Mouse (Mus musculus) heart, embryonic 14.5 days (tissue): ENCODE measurements around the gene Pdia5. TPM values are rescaled to one million over a fixed set of nuclear protein-coding genes. Genes with fewer than 3 reads are reported as not detected.

ENCODE experiments used
- microRNA-seq: library from miRNA; unstranded; fragments of <30 nt; microRNA quantifications from one replicate; pipeline ENCODE4, GENCODE M21; 2016
- polyA plus RNA-seq: library from polyadenylated mRNA; unstranded; fragments of >200 nt; fragmentation: Nextera tagmentation; extraction: Ambion mirVana; gene quantifications from 2 replicates; pipeline ENCODE4 v1.2.1, GENCODE M21; 2014

Pdia5 gene
- polyA plus RNA-seq, 1 experiment from 2014 or later = 14.7 TPM

Small RNA genes within 50 kb of the gene (microRNA-seq; reads per million reads assigned to microRNA genes)
- gene Gm25548 = not detected

Other genes starting within 250 kb of the Pdia5 start
- gene Sec22a, start 127.0 kb downstream of the Pdia5 start, polyA plus RNA-seq = 39.8 and 45.6 TPM in 2 replicates
- gene Sema5b, start 50.3 kb upstream of the Pdia5 start, polyA plus RNA-seq = 1.1 and 1.9 TPM in 2 replicates